Mouse (Mus musculus) stomach, postnatal 0 days (tissue): Measurements from ENCODE around the gene Tmx4.

Experiments used
- CTCF ChIP-seq: IDR thresholded peaks from 2 replicates; pipeline ENCODE4 v1.5.1; 2016; ENCODE audit warnings: antibody characterized with exemption, low read depth, mild to moderate bottlenecking, moderate library complexity
- EP300 ChIP-seq: optimal IDR thresholded peaks from 2 replicates; pipeline ENCODE3; 2016; ENCODE audit warnings: antibody characterized with exemption

DNA sequence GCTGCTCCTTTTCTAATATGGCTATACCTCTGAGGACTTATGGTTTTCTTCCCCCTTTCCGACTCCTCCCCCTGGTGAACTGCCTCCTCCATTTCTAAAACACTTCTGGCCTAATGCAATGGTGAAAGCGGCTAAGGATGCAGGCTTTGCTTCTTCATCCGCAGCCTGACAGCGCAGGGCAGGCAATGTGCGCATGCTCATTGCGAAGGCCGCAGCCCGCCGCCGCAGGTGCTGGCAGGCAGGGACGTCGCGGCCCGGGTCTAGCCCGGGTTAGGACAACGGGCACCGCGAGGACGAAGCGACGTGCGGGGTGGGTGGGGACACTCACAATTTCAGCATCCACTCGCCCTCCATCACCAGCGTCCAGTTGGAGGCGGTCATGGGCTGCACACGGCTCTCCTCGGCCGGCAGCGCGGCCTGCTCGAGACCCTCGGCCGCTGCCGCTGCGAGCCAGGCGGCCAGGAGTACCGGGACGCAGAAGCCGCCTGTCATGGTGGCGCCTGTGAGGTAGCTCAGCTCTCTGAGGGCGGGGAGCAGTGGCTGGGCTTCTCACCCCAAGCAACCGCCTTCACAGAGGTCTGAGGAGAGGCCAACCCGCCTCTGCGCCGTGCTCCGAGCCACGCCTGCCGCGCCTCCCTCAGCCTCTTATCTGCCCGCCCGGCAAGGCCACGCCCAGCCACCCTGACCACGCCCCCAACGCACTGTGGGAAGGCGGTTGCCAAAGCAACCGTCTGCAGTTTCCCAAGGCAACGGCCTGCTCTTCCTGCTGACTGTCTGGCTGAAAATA, at the start of gene Tmx4:
- TF ChIP-seq CTCF, result peak; percentile 40
- no peak for TF ChIP-seq EP300
